Mouse (Mus musculus) fibroblast of lung, adult 2 months (primary cell): ENCODE data around the gene Gm49416.
A peak's percentile ranks its signal among the peaks of the same experiment; 100 is the strongest.

Experiments
- DNase-seq: peaks from one replicate; pipeline ENCODE4 v3.0.0-alpha.2; 2011; ENCODE audit warnings: low read depth

The Gm49416 gene

GRCm38 (mm10) chr19:8920836-8921291, 32.1 kb downstream of the Gm49416 start:
- no peak for DNase-seq

- DNase-seq: no peak
Observed at GRCm38 (mm10) chr19:8921741-8922140, 33.0 kb downstream of the Gm49416 start.

GRCm38 (mm10) chr19:8926766-8927165, 38.0 kb downstream of the Gm49416 start:
- DNase-seq: no peak

- DNase-seq: no peak
Observed at GRCm38 (mm10) chr19:8927891-8928525, 39.3 kb downstream of the Gm49416 start.

- no peak for DNase-seq
Observed at GRCm38 (mm10) chr19:8928689-8929223, 40.0 kb downstream of the Gm49416 start.

- peak; percentile 56 for DNase-seq
Observed at GRCm38 (mm10) chr19:8929224-8930088, 40.7 kb downstream of the Gm49416 start, which contains the start of the genes Rom1 and Eml3. Gene Rom1, minus strand, starts transcription at chr19:8929356. Gene Eml3, plus strand, starts transcription at chr19:8929552.

GRCm38 (mm10) chr19:8930117-8930516, 41.4 kb downstream of the Gm49416 start:
- no peak for DNase-seq

- DNase-seq: no peak
Observed at GRCm38 (mm10) chr19:8930771-8931170, 42.0 kb downstream of the Gm49416 start.

GRCm38 (mm10) chr19:8936736-8937135, 48.0 kb downstream of the Gm49416 start:
- DNase-seq: no peak

- no peak for DNase-seq
Observed at GRCm38 (mm10) chr19:8940526-8941133, 51.9 kb downstream of the Gm49416 start.

- DNase-seq: no peak
Observed at GRCm38 (mm10) chr19:8941136-8941514, 52.4 kb downstream of the Gm49416 start.

GRCm38 (mm10) chr19:8941515-8942217, 52.9 kb downstream of the Gm49416 start, which contains the start of gene Mta2:
Gene Mta2, plus strand, starts transcription at chr19:8941875.
- peak; percentile 91 for DNase-seq

GRCm38 (mm10) chr19:8942276-8942964, 53.7 kb downstream of the Gm49416 start:
- no peak for DNase-seq

GRCm38 (mm10) chr19:8943047-8943446, 54.3 kb downstream of the Gm49416 start:
- no peak for DNase-seq

- no peak for DNase-seq
Observed at GRCm38 (mm10) chr19:8944062-8944461, 55.3 kb downstream of the Gm49416 start.

GRCm38 (mm10) chr19:8944750-8945149, 56.0 kb downstream of the Gm49416 start:
- DNase-seq: peak; percentile 57
